Mouse (Mus musculus) liver, postnatal 0 days (tissue): ENCODE measurements around the gene Kmt5a.

Source experiments
- CTCF ChIP-seq: sonication (generic); IDR thresholded peaks from 2 replicates; pipeline ENCODE4 v1.5.1; 2016; ENCODE audit warnings: antibody characterized with exemption, low read depth
- EP300 ChIP-seq: IDR thresholded peaks from 2 replicates; pipeline ENCODE4 v1.6.1; 2016; ENCODE audit warnings: antibody characterized with exemption, low read depth, mild to moderate bottlenecking

DNA sequence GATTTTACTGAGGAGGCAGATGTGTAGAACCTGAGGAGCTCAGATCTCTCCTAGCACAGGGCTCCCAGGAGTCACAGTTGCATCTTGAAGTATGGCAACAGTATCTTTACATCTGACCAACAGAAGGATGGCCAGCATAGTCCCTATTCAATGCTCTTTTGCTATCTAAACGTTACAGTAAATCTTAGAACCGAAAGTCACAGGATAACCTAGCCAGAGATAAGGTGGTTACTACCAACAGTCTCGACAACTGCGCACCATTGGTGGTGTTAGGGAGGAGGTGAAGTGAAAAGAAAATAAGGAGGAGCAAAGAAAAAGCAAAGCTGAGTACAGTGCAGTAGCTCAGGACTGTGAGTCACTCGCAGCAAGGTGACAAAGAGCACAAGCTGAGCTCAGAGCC is 27.6 kb upstream of the Kmt5a start:
- TF ChIP-seq CTCF, result no peak
- no peak for TF ChIP-seq EP300
